Mouse (Mus musculus) midbrain, embryonic 16.5 days (tissue): ENCODE results near the gene 2010300C02Rik. TPM values are rescaled to one million over a fixed set of nuclear protein-coding genes. Genes with fewer than 3 reads are reported as not detected.

Experiments used
- ATAC-seq: fragments of 200-750 bp; cut with Nextera tagmentation; 2 replicates; pipeline ENCODE4 v1.8.0; 2017; ENCODE audit warnings: moderate TSS enrichment
- H3K27ac ChIP-seq: fragments of 300-500 bp; sonication (generic); 2 replicates; pipeline ENCODE4 v1.5.1; 2014; ENCODE audit warnings: mild to moderate bottlenecking, low read length, mixed read lengths
- H3K27me3 ChIP-seq: fragments of 300-500 bp; sonication (generic); 2 replicates; pipeline ENCODE4 v1.6.1; 2014; ENCODE audit warnings: low read depth, low read length, mixed read lengths; ENCODE audit not compliant: control insufficient read depth, insufficient read depth
- H3K36me3 ChIP-seq: fragments of 300-500 bp; sonication (generic); 2 replicates; pipeline ENCODE4 v1.6.1; 2014; ENCODE audit warnings: mild to moderate bottlenecking, low read length, moderate library complexity, mixed read lengths; ENCODE audit not compliant: control insufficient read depth, insufficient read depth
- H3K4me1 ChIP-seq: fragments of 300-500 bp; sonication (generic); 2 replicates; pipeline ENCODE4 v1.6.1; 2014; ENCODE audit warnings: mild to moderate bottlenecking, low read length, mixed read lengths; ENCODE audit not compliant: control insufficient read depth, insufficient read depth
- H3K4me2 ChIP-seq: fragments of 300-500 bp; sonication (generic); 2 replicates; pipeline ENCODE4 v1.6.1; 2014; ENCODE audit warnings: mild to moderate bottlenecking, low read length, mixed read lengths
- H3K4me3 ChIP-seq: fragments of 300-500 bp; sonication (generic); 2 replicates; pipeline ENCODE4 v1.5.1; 2014; ENCODE audit warnings: low read depth, mild to moderate bottlenecking, low read length, moderate library complexity, mixed read lengths
- H3K9ac ChIP-seq: fragments of 300-500 bp; sonication (generic); 2 replicates; pipeline ENCODE4 v1.6.1; 2014; ENCODE audit warnings: low read depth, low read length, mixed read lengths
- H3K9me3 ChIP-seq: fragments of 300-500 bp; sonication (generic); replicated peaks from 2 replicates; pipeline ENCODE4 v1.6.1; 2014; ENCODE audit warnings: mild to moderate bottlenecking, low read length, mixed read lengths; ENCODE audit not compliant: control insufficient read depth, poor library complexity, severe bottlenecking
- WGBS: fragments of 180-500 bp; shearing (Covaris S2); extraction: QIAGEN DNeasy Blood & Tissue Kit; methylation state at CpG from one replicate; pipeline ENCODE4 v1.1.7; 2014; 5-methylcytosine and 5-hydroxymethylcytosine counted together
- polyA plus RNA-seq: library from polyadenylated mRNA; unstranded; fragments of >200 nt; fragmentation: Nextera tagmentation; extraction: Ambion mirVana; gene quantifications from 2 replicates; pipeline ENCODE4 v1.2.1, GENCODE M21; 2015

The 2010300C02Rik gene
- polyA plus RNA-seq, 1 experiment from 2014 or later = 3.6 TPM

- H3K27me3 ChIP-seq = no peaks in the 10 kb centered on the region
- no peak overlapping the region for H3K9ac ChIP-seq
- no peak overlapping the region for H3K4me3 ChIP-seq
- H3K9me3 ChIP-seq = no peaks in the 10 kb centered on the region; the same call in 1 of the 2 replicates
- ATAC-seq = no peak
- H3K4me2 ChIP-seq = no peak overlapping the region
- WGBS = 72% methylated on average over 5 of the region's 5 CpGs
- no peak overlapping the region for H3K27ac ChIP-seq
- no peaks in the 10 kb centered on the region for H3K36me3 ChIP-seq
- H3K4me1 ChIP-seq = no peaks in the 10 kb centered on the region
Measured at GRCm38 (mm10) chr1:37687515-37687914, 32.4 kb downstream of the 2010300C02Rik start.

- Histone ChIP-seq H3K4me1 (no peaks in the 10 kb centered on the region), H3K4me2 (no peak overlapping the region), H3K27ac (no peak overlapping the region), H3K9ac (no peak overlapping the region), H3K36me3 (no peaks in the 10 kb centered on the region), H3K9me3 (no peaks in the 10 kb centered on the region; the same call in 1 of the 2 replicates), H3K27me3 (no peaks in the 10 kb centered on the region), H3K4me3 (no peak overlapping the region)
- no peak for ATAC-seq
- 85% methylated on average over 15 of the region's 15 CpGs for WGBS
Measured at GRCm38 (mm10) chr1:37686953-37687441, 32.9 kb downstream of the 2010300C02Rik start.

- WGBS = 73% methylated on average over 9 of the region's 9 CpGs
- Histone ChIP-seq H3K4me2 (no peak overlapping the region), H3K9me3 (no peaks in the 10 kb centered on the region), H3K4me3 (no peak overlapping the region), H3K27me3 (no peaks in the 10 kb centered on the region), H3K36me3 (no peaks in the 10 kb centered on the region), H3K9ac (no peak overlapping the region), H3K4me1 (no peaks in the 10 kb centered on the region), H3K27ac (no peak overlapping the region)
- ATAC-seq = no peak
Measured at GRCm38 (mm10) chr1:37678327-37679123, 41.4 kb downstream of the 2010300C02Rik start.

- Histone ChIP-seq H3K36me3 (no peaks in the 10 kb centered on the region), H3K4me1 (no peaks in the 10 kb centered on the region), H3K4me2 (no peak overlapping the region), H3K9ac (no peak overlapping the region), H3K27ac (no peak overlapping the region), H3K9me3 (no peaks in the 10 kb centered on the region), H3K4me3 (no peak overlapping the region), H3K27me3 (no peaks in the 10 kb centered on the region)
- WGBS = 81% methylated on average over 7 of the region's 7 CpGs
- ATAC-seq = no peak
Measured at GRCm38 (mm10) chr1:37676967-37677512, 42.8 kb downstream of the 2010300C02Rik start.

GRCm38 (mm10) chr1:37675444-37675843, 44.4 kb downstream of the 2010300C02Rik start:
- Histone ChIP-seq H3K9ac (no peak overlapping the region), H3K4me3 (no peak overlapping the region), H3K4me2 (no peak overlapping the region), H3K27me3 (no peaks in the 10 kb centered on the region), H3K27ac (no peak overlapping the region), H3K36me3 (no peaks in the 10 kb centered on the region), H3K4me1 (no peaks in the 10 kb centered on the region), H3K9me3 (no peaks in the 10 kb centered on the region)
- no peak for ATAC-seq
- 63% methylated on average over 6 of the region's 6 CpGs for WGBS

- no peaks in the 10 kb centered on the region for H3K4me1 ChIP-seq
- H3K9ac ChIP-seq = no peak overlapping the region
- H3K4me3 ChIP-seq = no peak overlapping the region
- WGBS = 86% methylated on average over 8 of the region's 8 CpGs
- H3K4me2 ChIP-seq = no peak overlapping the region
- H3K27ac ChIP-seq = no peak overlapping the region
- H3K36me3 ChIP-seq = no peaks in the 10 kb centered on the region
- H3K27me3 ChIP-seq = no peaks in the 10 kb centered on the region
- ATAC-seq = no peak
- H3K9me3 ChIP-seq = no peaks in the 10 kb centered on the region
Measured at GRCm38 (mm10) chr1:37674266-37674665, 45.6 kb downstream of the 2010300C02Rik start.

GRCm38 (mm10) chr1:37671316-37671715, 48.6 kb downstream of the 2010300C02Rik start:
- no peak overlapping the region for H3K4me2 ChIP-seq
- 73% methylated on average over 4 of the region's 4 CpGs for WGBS

GRCm38 (mm10) chr1:37667386-37667785, 52.5 kb downstream of the 2010300C02Rik start:
- Histone ChIP-seq H3K4me2 (no peak overlapping the region), H3K4me3 (no peak overlapping the region), H3K27me3 (no peaks in the 10 kb centered on the region), H3K4me1 (no peaks in the 10 kb centered on the region), H3K9ac (no peak overlapping the region), H3K9me3 (no peaks in the 10 kb centered on the region), H3K27ac (no peak overlapping the region), H3K36me3 (no peaks in the 10 kb centered on the region)
- ATAC-seq = no peak
- WGBS = 89% methylated on average over 6 of the region's 6 CpGs

More at GRCm38 (mm10) chr1:37671316-37671715, 48.6 kb downstream of the 2010300C02Rik start:
- Histone ChIP-seq H3K9me3 (no peaks in the 10 kb centered on the region), H3K4me1 (no peaks in the 10 kb centered on the region), H3K27me3 (no peaks in the 10 kb centered on the region), H3K4me3 (no peak overlapping the region), H3K27ac (no peak overlapping the region), H3K36me3 (no peaks in the 10 kb centered on the region), H3K9ac (no peak overlapping the region)
- no peak for ATAC-seq

- no peak for ATAC-seq
- WGBS = 58% methylated on average over 9 of the region's 10 CpGs
- no peaks in the 10 kb centered on the region for H3K9me3 ChIP-seq
Measured at GRCm38 (mm10) chr1:37666587-37666986, 53.3 kb downstream of the 2010300C02Rik start.

More at GRCm38 (mm10) chr1:37666587-37666986, 53.3 kb downstream of the 2010300C02Rik start:
- no peaks in the 10 kb centered on the region for H3K4me1 ChIP-seq
- no peak overlapping the region for H3K9ac ChIP-seq
- no peaks in the 10 kb centered on the region for H3K27me3 ChIP-seq
- no peak overlapping the region for H3K4me2 ChIP-seq
- H3K27ac ChIP-seq = no peak overlapping the region
- H3K36me3 ChIP-seq = no peaks in the 10 kb centered on the region
- H3K4me3 ChIP-seq = no peak overlapping the region
